Mouse (Mus musculus): ENCODE data around the gene Timeless. TPM values are rescaled to one million over a fixed set of nuclear protein-coding genes. Genes with fewer than 3 reads are reported as not detected.

Gene Timeless
- total and polyA plus RNA-seq, 2 experiments, result 0.75 to 1.6 TPM

- WGBS, result 2% methylated on average over 69 of the region's 79 CpGs
- no peak for TF ChIP-seq CTCF (IDR thresholded peaks at IDR 0.05; ENCODE audit: low read depth, low read length)
- TF ChIP-seq POLR2A (IDR thresholded peaks at IDR 0.05; ENCODE audit: extremely low read depth, insufficient read depth, low read length), result peak; percentile 55
- H3K79me2 ChIP-seq (ENCODE audit: control insufficient read depth, insufficient read depth, low read length), result peaks cover 5% of the 10 kb centered on the region; the same call in 1 of the 2 replicates
- DNase-seq (ENCODE audit: extremely low read depth, low read depth, low spot score), result peak; percentile 44
- peak overlapping the region; percentile 88 for H3K27ac ChIP-seq (replicated peaks; ENCODE audit: insufficient read depth, low read depth, low read length)
- no peaks in the 10 kb centered on the region for H3K36me3 ChIP-seq (ENCODE audit: control insufficient read depth, insufficient read depth, low read length)
- no peaks in the 10 kb centered on the region for H3K27me3 ChIP-seq (ENCODE audit: control insufficient read depth, insufficient read depth, low read length)
- peak overlapping the region; percentile 93 for H3K9ac ChIP-seq (ENCODE audit: low read depth, low read length)
- peaks cover 6% of the 10 kb centered on the region for H3K4me1 ChIP-seq (ENCODE audit: control insufficient read depth, insufficient read depth, low read length)
- H3K4me3 ChIP-seq (ENCODE audit: insufficient read depth, low read depth, low read length), result peak overlapping the region; percentile 88
Measured at GRCm38 (mm10) chr10:128194551-128195461, 37.1 kb upstream of the Timeless start.

GRCm38 (mm10) chr10:128201856-128202255, 30.0 kb upstream of the Timeless start:
- DNase-seq (ENCODE audit: extremely low read depth, low read depth, low spot score), result peak; percentile 100
- Histone ChIP-seq H3K27me3 (ENCODE audit: control insufficient read depth, insufficient read depth, low read length) (no peaks in the 10 kb centered on the region), H3K4me1 (ENCODE audit: control insufficient read depth, insufficient read depth, low read length) (peaks cover 35% of the 10 kb centered on the region), H3K27ac (replicated peaks; ENCODE audit: insufficient read depth, low read depth, low read length) (peak overlapping the region; percentile 84), H3K9ac (ENCODE audit: low read depth, low read length) (no peak overlapping the region), H3K36me3 (ENCODE audit: control insufficient read depth, insufficient read depth, low read length) (peaks cover 21% of the 10 kb centered on the region; the same call in 1 of the 2 replicates), H3K4me3 (ENCODE audit: insufficient read depth, low read depth, low read length) (no peak overlapping the region), H3K79me2 (ENCODE audit: control insufficient read depth, insufficient read depth, low read length) (no peaks in the 10 kb centered on the region; the same call in 1 of the 2 replicates)
- WGBS, result 14% methylated on average over 6 of the region's 6 CpGs
- TF ChIP-seq POLR2A (IDR thresholded peaks at IDR 0.05; ENCODE audit: extremely low read depth, insufficient read depth, low read length) (0 out of 2 replicates have a peak, but pooled peaks have one; percentile 7), CTCF (IDR thresholded peaks at IDR 0.05; ENCODE audit: low read depth, low read length) (no peak)

GRCm38 (mm10) chr10:128204941-128205340, 26.9 kb upstream of the Timeless start:
- DNase-seq (ENCODE audit: extremely low read depth, low read depth, low spot score), result no peak
- no peak for TF ChIP-seq CTCF (IDR thresholded peaks at IDR 0.05; ENCODE audit: low read depth, low read length)
- TF ChIP-seq POLR2A (IDR thresholded peaks at IDR 0.05; ENCODE audit: extremely low read depth, insufficient read depth, low read length), result no peak
- H3K4me1 ChIP-seq (ENCODE audit: control insufficient read depth, insufficient read depth, low read length), result peaks cover 28% of the 10 kb centered on the region
- H3K27ac ChIP-seq (replicated peaks; ENCODE audit: insufficient read depth, low read depth, low read length), result peak overlapping the region; percentile 66
- WGBS, result 54% methylated on average over 15 of the region's 15 CpGs
- H3K9ac ChIP-seq (ENCODE audit: low read depth, low read length), result peak overlapping the region; percentile 39; the same call in 1 of the 2 replicates
- H3K79me2 ChIP-seq (ENCODE audit: control insufficient read depth, insufficient read depth, low read length), result no peaks in the 10 kb centered on the region
- H3K36me3 ChIP-seq (ENCODE audit: control insufficient read depth, insufficient read depth, low read length), result peaks cover 41% of the 10 kb centered on the region
- no peaks in the 10 kb centered on the region for H3K27me3 ChIP-seq (ENCODE audit: control insufficient read depth, insufficient read depth, low read length)
- H3K4me3 ChIP-seq (ENCODE audit: insufficient read depth, low read depth, low read length), result no peak overlapping the region

GRCm38 (mm10) chr10:128208326-128208725, 23.5 kb upstream of the Timeless start:
- no peak overlapping the region for H3K9ac ChIP-seq (ENCODE audit: low read depth, low read length)
- TF ChIP-seq CTCF (IDR thresholded peaks at IDR 0.05; ENCODE audit: low read depth, low read length) (no peak), POLR2A (IDR thresholded peaks at IDR 0.05; ENCODE audit: extremely low read depth, insufficient read depth, low read length) (no peak)
- no peak overlapping the region for H3K4me3 ChIP-seq (ENCODE audit: insufficient read depth, low read depth, low read length)
- no peaks in the 10 kb centered on the region for H3K27me3 ChIP-seq (ENCODE audit: control insufficient read depth, insufficient read depth, low read length)
- DNase-seq (ENCODE audit: extremely low read depth, low read depth, low spot score), result no peak
- H3K27ac ChIP-seq (replicated peaks; ENCODE audit: insufficient read depth, low read depth, low read length), result peak overlapping the region; percentile 41
- WGBS, result 88% methylated on average over 10 of the region's 10 CpGs
- no peaks in the 10 kb centered on the region for H3K79me2 ChIP-seq (ENCODE audit: control insufficient read depth, insufficient read depth, low read length)
- H3K4me1 ChIP-seq (ENCODE audit: control insufficient read depth, insufficient read depth, low read length), result peaks cover 29% of the 10 kb centered on the region
- H3K36me3 ChIP-seq (ENCODE audit: control insufficient read depth, insufficient read depth, low read length), result peaks cover 42% of the 10 kb centered on the region

- 74% methylated on average over 11 of the region's 11 CpGs for WGBS
- Histone ChIP-seq H3K9ac (ENCODE audit: low read depth, low read length) (peak overlapping the region; percentile 16), H3K27ac (replicated peaks; ENCODE audit: insufficient read depth, low read depth, low read length) (peak overlapping the region; percentile 33), H3K27me3 (ENCODE audit: control insufficient read depth, insufficient read depth, low read length) (no peaks in the 10 kb centered on the region), H3K4me1 (ENCODE audit: control insufficient read depth, insufficient read depth, low read length) (peaks cover 19% of the 10 kb centered on the region), H3K36me3 (ENCODE audit: control insufficient read depth, insufficient read depth, low read length) (peaks cover 38% of the 10 kb centered on the region), H3K79me2 (ENCODE audit: control insufficient read depth, insufficient read depth, low read length) (no peaks in the 10 kb centered on the region), H3K4me3 (ENCODE audit: insufficient read depth, low read depth, low read length) (no peak overlapping the region)
- TF ChIP-seq POLR2A (IDR thresholded peaks at IDR 0.05; ENCODE audit: extremely low read depth, insufficient read depth, low read length) (no peak), CTCF (IDR thresholded peaks at IDR 0.05; ENCODE audit: low read depth, low read length) (no peak)
- DNase-seq (ENCODE audit: extremely low read depth, low read depth, low spot score), result peak; percentile 50
Measured at GRCm38 (mm10) chr10:128209311-128210009, 22.4 kb upstream of the Timeless start.

All from liver, adult 2 months (tissue).